Mouse (Mus musculus) inflammation-experienced regulatory T-cells, adult 6 months (primary cell): ENCODE results near the gene Lgalsl. TPM values are rescaled to one million over a fixed set of nuclear protein-coding genes. Genes with fewer than 3 reads are reported as not detected.

Source experiments
- ATAC-seq: one replicate; pipeline ENCODE4 v1.8.0; 2017
- polyA plus RNA-seq, 3 experiments: library from polyadenylated mRNA; unstranded; fragments of 100-300 nt; shearing (Covaris generic); gene quantifications; one replicate each; pipeline ENCODE4 v1.2.1; 2017

Lgalsl gene
- polyA plus RNA-seq, 3 experiments from 2014 or later: 15.8 to 23.3 (median 15.8) TPM

- no peak for ATAC-seq
Measured at GRCm38 (mm10) chr11:20778861-20779563, 51.8 kb downstream of the Lgalsl start.

DNA sequence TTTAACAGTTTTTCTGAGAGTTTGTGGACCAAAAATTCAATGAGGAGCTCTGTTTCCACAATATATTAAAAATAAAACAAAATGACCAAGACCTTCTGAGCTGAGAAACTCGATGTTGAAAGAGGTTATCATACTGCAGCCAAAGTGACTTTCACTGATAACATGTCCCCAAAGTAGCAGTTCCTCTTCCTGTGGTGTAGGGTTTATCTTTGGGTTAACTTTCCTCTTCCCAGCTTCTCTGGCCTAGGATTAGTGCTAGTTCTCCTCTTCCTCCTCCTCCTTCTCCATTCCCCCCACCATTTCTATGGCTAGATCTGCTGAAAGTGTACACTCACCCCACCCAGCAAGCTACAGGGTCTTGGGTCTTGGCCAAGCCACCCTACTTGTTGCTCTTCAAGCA lies 52.6 kb downstream of the Lgalsl start:
- no peak for ATAC-seq

DNA sequence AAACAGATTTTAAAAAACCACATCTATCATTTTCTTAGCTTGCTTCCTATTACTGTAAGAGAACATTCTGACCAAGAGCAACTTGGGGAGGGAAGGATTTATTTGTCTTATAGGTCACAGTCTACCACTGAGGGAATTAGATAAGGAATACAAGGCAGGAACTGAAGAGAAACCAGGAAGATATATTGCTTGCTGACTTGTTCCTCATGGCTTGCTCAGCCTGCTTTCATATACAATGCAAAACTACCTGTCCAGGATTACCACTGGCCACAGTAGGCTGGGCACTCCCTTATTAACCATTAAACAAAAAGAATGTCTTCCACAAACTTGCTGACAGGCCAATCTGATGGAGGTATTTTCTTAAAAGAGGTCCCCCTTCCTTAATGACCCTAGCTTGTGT lies 54.2 kb downstream of the Lgalsl start:
- ATAC-seq: no peak

Other genes starting within 250 kb of the Lgalsl start
- gene Aftph, start 89.5 kb downstream of the Lgalsl start, polyA plus RNA-seq: 10 to 100 TPM; 34.9 to 53.0 (median 49.6) TPM